Mouse (Mus musculus) hindbrain, embryonic 12.5 days (tissue): ENCODE results near the gene Tgm1. TPM values are rescaled to one million over a fixed set of nuclear protein-coding genes. Genes with fewer than 3 reads are reported as not detected.
"Not testable (repeated sequence)": the region's sequence is repeated elsewhere in the genome, so short reads cannot be mapped to it uniquely, and the experiment has no call there.

Source experiments
- ATAC-seq: fragments of 200-750 bp; cut with Nextera tagmentation; 2 replicates; pipeline ENCODE4 v1.8.0; 2017; ENCODE audit warnings: moderate TSS enrichment; ENCODE audit not compliant: low FRiP score
- H3K27ac ChIP-seq: fragments of 300-500 bp; sonication (generic); 2 replicates; pipeline ENCODE4 v1.5.1; 2016; ENCODE audit warnings: mild to moderate bottlenecking
- H3K27me3 ChIP-seq: fragments of 300-500 bp; sonication (generic); 2 replicates; pipeline ENCODE4 v1.6.1; 2016; ENCODE audit warnings: mild to moderate bottlenecking
- H3K36me3 ChIP-seq: fragments of 300-500 bp; sonication (generic); 2 replicates; pipeline ENCODE4 v1.6.1; 2016; ENCODE audit warnings: mild to moderate bottlenecking
- H3K4me1 ChIP-seq: fragments of 300-500 bp; sonication (generic); 2 replicates; pipeline ENCODE4 v1.6.1; 2016
- H3K4me2 ChIP-seq: fragments of 300-500 bp; sonication (generic); replicated peaks from 2 replicates; pipeline ENCODE4 v1.6.1; 2016; ENCODE audit warnings: mild to moderate bottlenecking
- H3K4me3 ChIP-seq: fragments of 300-500 bp; sonication (generic); 2 replicates; pipeline ENCODE4 v1.5.1; 2016; ENCODE audit warnings: mild to moderate bottlenecking
- H3K9ac ChIP-seq: fragments of 300-500 bp; sonication (generic); 2 replicates; pipeline ENCODE4 v1.6.1; 2016; ENCODE audit warnings: mild to moderate bottlenecking, moderate library complexity
- H3K9me3 ChIP-seq: fragments of 300-500 bp; sonication (generic); replicated peaks from 2 replicates; pipeline ENCODE4 v1.6.1; 2016; ENCODE audit warnings: mild to moderate bottlenecking
- WGBS: fragments of 180-500 bp; shearing (Covaris S2); methylation state at CpG from one replicate; pipeline ENCODE4 v1.1.7; 2016; 5-methylcytosine and 5-hydroxymethylcytosine counted together
- polyA plus RNA-seq: library from polyadenylated mRNA; unstranded; fragments of >200 nt; fragmentation: Nextera tagmentation; extraction: Ambion mirVana; gene quantifications from 2 replicates; pipeline ENCODE4 v1.2.1, GENCODE M21; 2016

The Tgm1 gene
- polyA plus RNA-seq = 0.48 and 0.90 TPM in 2 replicates

DNA sequence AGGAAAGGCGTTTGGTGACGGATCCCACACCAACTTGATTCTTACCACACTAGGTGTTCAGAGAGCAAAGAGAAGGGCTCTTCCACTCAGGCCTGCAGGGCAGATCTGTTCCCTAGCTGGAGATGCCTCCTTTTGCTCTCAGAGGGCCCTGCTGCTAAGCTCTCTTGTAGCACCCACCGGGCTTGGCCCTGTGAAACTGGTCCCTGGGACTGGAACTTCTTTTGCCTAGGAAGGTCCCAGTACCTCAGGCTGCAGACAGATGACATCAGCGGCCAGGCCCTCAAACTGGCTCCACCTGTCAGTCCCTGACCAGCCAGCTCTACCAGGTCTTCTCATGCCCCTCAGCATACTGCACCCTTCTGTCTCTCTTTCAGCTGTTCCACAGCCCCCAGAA, at the start of gene Tgm1:
TSS of gene Tgm1 (minus strand) at position 198 of the 394 bp plus-strand sequence.
- Histone ChIP-seq H3K4me2 (0 out of 2 replicates have a peak within 1 kb of the TSS, but pooled peaks have one; percentile 3), H3K27ac (no peak within 1 kb of the TSS), H3K4me1 (no peaks in the 10 kb centered on the region), H3K36me3 (peaks cover 26% of the 10 kb centered on the region), H3K9me3 (no peaks in the 10 kb centered on the region), H3K27me3 (peaks cover 28% of the 10 kb centered on the region), H3K4me3 (no peak within 1 kb of the TSS), H3K9ac (no peak within 1 kb of the TSS)
- ATAC-seq = no peak
- 26% methylated on average over 4 of the region's 4 CpGs for WGBS

GRCm38 (mm10) chr14:55763166-55763565, 49.4 kb upstream of the Tgm1 start:
- Histone ChIP-seq H3K4me2 (no peak overlapping the region), H3K27ac (no peak overlapping the region), H3K36me3 (no peaks in the 10 kb centered on the region), H3K4me3 (no peak overlapping the region), H3K9me3 (no peaks in the 10 kb centered on the region), H3K4me1 (peaks cover 18% of the 10 kb centered on the region), H3K27me3 (peaks cover 76% of the 10 kb centered on the region), H3K9ac (no peak overlapping the region)
- ATAC-seq = no peak
- WGBS = 68% methylated on average over 7 of the region's 7 CpGs

DNA sequence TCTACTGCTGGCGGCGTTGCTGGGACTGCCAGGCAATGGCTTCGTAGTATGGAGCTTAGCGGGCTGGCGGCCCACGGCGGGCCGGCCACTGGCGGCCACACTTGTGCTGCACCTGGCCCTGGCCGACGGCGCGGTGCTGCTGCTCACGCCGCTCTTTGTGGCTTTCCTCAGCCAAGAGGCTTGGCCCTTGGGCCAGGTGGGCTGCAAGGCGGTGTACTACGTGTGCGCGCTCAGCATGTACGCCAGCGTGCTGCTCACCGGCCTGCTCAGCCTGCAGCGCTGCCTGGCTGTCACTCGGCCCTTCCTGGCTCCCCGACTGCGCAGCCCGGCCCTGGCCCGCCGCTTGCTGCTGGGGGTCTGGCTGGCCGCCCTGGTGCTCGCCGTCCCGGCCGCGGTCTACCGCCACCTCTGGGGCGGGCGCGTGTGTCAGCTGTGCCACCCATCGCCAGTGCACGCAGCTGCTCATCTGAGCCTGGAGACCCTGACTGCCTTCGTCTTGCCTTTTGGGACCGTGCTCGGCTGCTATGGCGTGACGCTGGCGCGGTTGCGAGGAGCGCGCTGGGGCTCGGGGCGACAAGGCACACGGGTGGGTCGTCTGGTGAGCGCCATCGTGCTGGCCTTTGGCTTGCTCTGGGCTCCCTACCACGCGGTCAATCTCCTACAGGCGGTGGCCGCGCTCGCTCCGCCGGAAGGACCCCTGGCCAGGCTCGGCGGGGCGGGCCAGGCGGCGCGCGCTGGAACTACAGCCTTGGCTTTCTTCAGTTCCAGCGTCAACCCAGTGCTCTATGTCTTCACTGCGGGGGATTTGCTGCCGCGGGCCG, 48.5 kb upstream of the Tgm1 start:
- Histone ChIP-seq H3K4me2 (peak overlapping the region; percentile 90), H3K9me3 (no peaks in the 10 kb centered on the region), H3K27ac (no peak overlapping the region), H3K36me3 (no peaks in the 10 kb centered on the region), H3K27me3 (peaks cover 67% of the 10 kb centered on the region), H3K4me1 (peaks cover 10% of the 10 kb centered on the region; the same call in 1 of the 2 replicates), H3K9ac (peak overlapping the region; percentile 70), H3K4me3 (peak overlapping the region; percentile 47)
- peak; percentile 79 for ATAC-seq
- under 1% methylated on average over 76 of the region's 77 CpGs for WGBS

- H3K27ac ChIP-seq = no peak within 1 kb of the TSS
- peaks cover 6% of the 10 kb centered on the region for H3K36me3 ChIP-seq
- peaks cover 10% of the 10 kb centered on the region; the same call in 1 of the 2 replicates for H3K4me1 ChIP-seq
- no peak for ATAC-seq
- H3K4me2 ChIP-seq = peak within 1 kb of the TSS; percentile 90
- H3K4me3 ChIP-seq = peak within 1 kb of the TSS; percentile 47
- peak within 1 kb of the TSS; percentile 70 for H3K9ac ChIP-seq
- no peaks in the 10 kb centered on the region for H3K9me3 ChIP-seq
- 72% methylated on average over 6 of the region's 6 CpGs for WGBS
- H3K27me3 ChIP-seq = peaks cover 58% of the 10 kb centered on the region
Measured at GRCm38 (mm10) chr14:55761163-55761562, 47.4 kb upstream of the Tgm1 start, which contains the start of gene Ltb4r2. TSS of gene Ltb4r2 (plus strand) at chr14:55761428.

DNA sequence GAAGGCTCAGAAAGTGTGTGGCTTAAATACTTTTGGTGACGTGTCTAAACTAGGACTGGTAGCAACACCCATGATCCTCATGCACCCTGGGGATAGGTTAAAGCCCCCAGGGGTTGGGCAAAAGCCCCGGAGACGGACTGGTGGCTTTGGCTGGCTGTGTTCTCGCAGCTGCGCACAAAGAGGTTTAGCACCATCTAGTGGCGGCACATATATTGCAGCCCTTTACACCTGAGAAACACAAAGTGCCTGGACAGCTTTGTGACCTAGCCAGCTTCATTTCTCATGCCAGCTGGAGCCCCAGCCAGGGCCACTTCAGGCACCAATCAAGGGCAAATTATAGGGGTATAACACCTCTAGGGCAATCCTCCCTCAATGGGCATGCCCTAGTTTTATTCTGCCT, 46.4 kb upstream of the Tgm1 start:
- not testable (repeated sequence) for H3K9ac ChIP-seq, H3K4me3 ChIP-seq, H3K9me3 ChIP-seq, H3K27ac ChIP-seq
- peaks cover 10% of the 10 kb centered on the region; the same call in 1 of the 2 replicates for H3K4me1 ChIP-seq
- H3K27me3 ChIP-seq = peaks cover 48% of the 10 kb centered on the region
- 0 out of 2 replicates have a peak, but pooled peaks have one; percentile 9 for ATAC-seq
- 0% methylated on average over 6 of the region's 6 CpGs for WGBS
- H3K4me2 ChIP-seq = peak overlapping the region; percentile 31
- peaks cover 16% of the 10 kb centered on the region for H3K36me3 ChIP-seq

DNA sequence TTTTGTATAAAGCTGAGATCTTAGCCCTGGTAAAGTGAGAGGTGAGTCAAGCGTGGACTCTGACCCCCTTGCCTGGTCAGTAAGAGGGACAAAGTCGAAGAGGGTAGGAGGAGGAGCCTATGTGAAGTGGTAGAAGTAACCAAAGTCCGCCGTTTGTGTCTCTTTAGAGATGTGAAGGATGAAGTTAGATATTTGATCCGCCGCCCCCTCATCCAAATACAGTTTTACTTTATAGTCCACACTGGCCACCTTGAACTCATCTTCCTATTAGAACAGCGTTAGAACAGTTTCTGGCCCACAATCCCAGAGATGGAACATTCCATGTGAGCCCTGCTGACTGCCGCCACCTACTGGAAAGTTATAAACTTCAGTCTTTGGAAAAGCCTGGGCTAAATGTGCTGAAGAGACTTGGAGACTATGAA, 44.6 kb upstream of the Tgm1 start, which contains the start of gene Cideb:
TSS of gene Cideb (minus strand) at position 96 of the 422 bp plus-strand sequence.
- H3K27ac ChIP-seq = no peak within 1 kb of the TSS
- H3K4me1 ChIP-seq = peaks cover 10% of the 10 kb centered on the region; the same call in 1 of the 2 replicates
- H3K36me3 ChIP-seq = peaks cover 33% of the 10 kb centered on the region
- H3K9ac ChIP-seq = no peak within 1 kb of the TSS
- H3K9me3 ChIP-seq = no peaks in the 10 kb centered on the region
- peaks cover 31% of the 10 kb centered on the region for H3K27me3 ChIP-seq
- 16% methylated on average over 8 of the region's 8 CpGs for WGBS
- no peak within 1 kb of the TSS for H3K4me2 ChIP-seq
- H3K4me3 ChIP-seq = no peak within 1 kb of the TSS
- ATAC-seq = no peak

DNA sequence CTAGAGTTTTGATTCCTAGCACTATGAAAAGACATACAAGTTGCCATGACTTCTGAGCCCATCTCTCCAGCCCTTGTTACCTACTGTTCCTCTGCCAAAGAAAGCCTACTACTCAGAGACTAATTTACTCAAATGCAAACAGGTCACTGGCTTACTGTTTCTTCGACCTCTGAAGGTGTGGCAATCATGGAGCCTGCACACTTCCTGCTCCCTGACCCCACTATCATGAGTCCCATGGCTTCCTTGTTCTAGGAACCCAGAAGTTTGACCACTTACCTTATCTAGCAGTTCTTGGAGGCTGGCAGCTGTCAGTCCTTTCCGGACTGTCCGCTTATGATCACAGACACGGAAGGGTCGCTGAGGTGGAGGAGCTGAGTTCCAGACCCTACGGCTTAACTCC, 43.8 kb upstream of the Tgm1 start:
- WGBS = 89% methylated on average over 6 of the region's 6 CpGs
- H3K4me1 ChIP-seq = peaks cover 10% of the 10 kb centered on the region; the same call in 1 of the 2 replicates
- ATAC-seq = no peak

GRCm38 (mm10) chr14:55747051-55747847, 33.5 kb upstream of the Tgm1 start:
- WGBS = 93% methylated on average over 10 of the region's 10 CpGs
- no peaks in the 10 kb centered on the region for H3K9me3 ChIP-seq
- H3K4me1 ChIP-seq = peaks cover 24% of the 10 kb centered on the region
- H3K36me3 ChIP-seq = peaks cover 37% of the 10 kb centered on the region
- no peak for ATAC-seq
- no peak overlapping the region for H3K27ac ChIP-seq
- no peak overlapping the region for H3K9ac ChIP-seq
- H3K27me3 ChIP-seq = no peaks in the 10 kb centered on the region
- H3K4me3 ChIP-seq = peak overlapping the region; percentile 93; the same call in 1 of the 2 replicates
- H3K4me2 ChIP-seq = peak overlapping the region; percentile 99

More for the DNA sequence above, 43.8 kb upstream of the Tgm1 start:
- Histone ChIP-seq H3K4me3 (no peak overlapping the region), H3K9ac (no peak overlapping the region), H3K27ac (no peak overlapping the region), H3K27me3 (peaks cover 23% of the 10 kb centered on the region), H3K36me3 (peaks cover 42% of the 10 kb centered on the region), H3K4me2 (no peak overlapping the region), H3K9me3 (no peaks in the 10 kb centered on the region)

GRCm38 (mm10) chr14:55745861-55746237, 32.1 kb upstream of the Tgm1 start:
- WGBS = 0% methylated on average over 31 of the region's 31 CpGs
- Histone ChIP-seq H3K9me3 (no peaks in the 10 kb centered on the region), H3K4me2 (peak overlapping the region; percentile 99), H3K9ac (peak overlapping the region; percentile 83), H3K4me1 (peaks cover 24% of the 10 kb centered on the region), H3K36me3 (peaks cover 24% of the 10 kb centered on the region), H3K4me3 (peak overlapping the region; percentile 93), H3K27me3 (no peaks in the 10 kb centered on the region), H3K27ac (0 out of 2 replicates have a peak overlapping the region, but pooled peaks have one; percentile 17)
- ATAC-seq = no peak

DNA sequence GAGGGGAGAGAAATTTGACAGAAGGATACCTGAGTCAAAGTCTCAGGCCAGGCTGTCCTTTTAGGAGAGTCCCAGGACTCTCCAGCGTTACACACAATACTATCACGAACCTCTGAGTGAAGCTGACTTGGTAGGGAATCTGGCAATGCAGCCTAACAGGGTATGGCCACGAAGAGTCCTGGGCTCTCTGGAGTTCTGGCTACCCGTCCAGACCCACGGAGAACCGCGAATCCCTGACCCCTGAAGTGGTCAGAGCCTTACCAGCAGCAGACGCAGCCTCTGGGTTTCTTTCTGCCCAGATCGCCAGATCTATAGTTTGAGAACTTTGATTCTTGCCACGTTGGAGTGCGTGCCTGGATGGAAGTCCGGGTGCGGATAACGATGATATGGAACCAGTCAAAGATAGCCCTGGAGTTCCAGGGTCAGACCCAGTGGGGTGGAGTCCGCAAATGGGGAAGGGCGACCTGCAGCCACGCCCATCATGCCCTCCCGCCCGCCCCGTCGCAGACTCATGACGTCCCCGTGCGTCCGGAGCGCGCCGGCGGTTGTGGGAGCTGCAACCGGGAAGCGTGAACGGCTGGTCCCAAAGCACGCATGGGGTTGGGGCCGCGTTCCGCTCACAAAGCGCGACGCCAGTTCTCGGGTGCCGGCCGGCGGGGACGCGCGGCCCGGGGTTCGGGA, 31.6 kb upstream of the Tgm1 start, which contains the start of the genes Dhrs1 and Nop9:
TSS of gene Dhrs1 (minus strand) at position 511 of the 681 bp plus-strand sequence.
TSS of gene Nop9 (plus strand) at position 514 of the 681 bp plus-strand sequence.
- H3K36me3 ChIP-seq = peaks cover 21% of the 10 kb centered on the region
- peaks cover 24% of the 10 kb centered on the region for H3K4me1 ChIP-seq
- peak; percentile 84 for ATAC-seq
- H3K9ac ChIP-seq = peak within 1 kb of the TSS; percentile 83
- peak within 1 kb of the TSS; percentile 93 for H3K4me3 ChIP-seq
- no peaks in the 10 kb centered on the region for H3K9me3 ChIP-seq
- 1% methylated on average over 48 of the region's 48 CpGs for WGBS
- H3K4me2 ChIP-seq = peak within 1 kb of the TSS; percentile 99
- 0 out of 2 replicates have a peak within 1 kb of the TSS, but pooled peaks have one; percentile 17 for H3K27ac ChIP-seq
- no peaks in the 10 kb centered on the region for H3K27me3 ChIP-seq

DNA sequence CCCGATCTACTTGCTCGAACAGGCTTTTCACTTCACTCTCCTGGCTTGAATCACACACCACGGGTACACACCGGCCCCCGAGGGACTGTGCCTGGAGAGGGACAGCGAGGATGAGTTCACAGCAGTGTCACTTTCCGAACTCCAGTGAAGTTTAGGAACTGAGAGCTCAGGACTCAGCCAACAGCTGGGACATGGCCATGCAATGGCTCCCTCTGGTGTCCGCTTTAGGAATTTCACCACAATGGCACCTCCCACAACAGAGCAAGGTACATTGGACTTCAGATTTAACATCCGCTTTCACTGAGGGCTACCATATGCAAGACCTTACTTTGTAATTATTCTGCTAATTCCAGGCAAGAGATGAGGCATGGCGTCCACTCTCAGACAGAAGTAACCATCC, 30.0 kb upstream of the Tgm1 start:
- ATAC-seq = peak; percentile 55
- 22% methylated on average over 10 of the region's 10 CpGs for WGBS
- H3K9ac ChIP-seq = no peak overlapping the region
- peaks cover 24% of the 10 kb centered on the region for H3K4me1 ChIP-seq
- H3K36me3 ChIP-seq = peaks cover 23% of the 10 kb centered on the region
- no peak overlapping the region for H3K4me2 ChIP-seq
- no peak overlapping the region for H3K27ac ChIP-seq
- H3K4me3 ChIP-seq = no peak overlapping the region
- H3K27me3 ChIP-seq = no peaks in the 10 kb centered on the region
- no peaks in the 10 kb centered on the region for H3K9me3 ChIP-seq
